Mouse (Mus musculus) stomach, postnatal 0 days (tissue): ENCODE measurements around the gene Hcst. TPM values are rescaled to one million over a fixed set of nuclear protein-coding genes. Genes with fewer than 3 reads are reported as not detected.

Experiments
- ATAC-seq: fragments of 200-750 bp; cut with Nextera tagmentation; 2 replicates; pipeline ENCODE4 v1.8.0; 2017; ENCODE audit not compliant: low FRiP score, low TSS enrichment
- DNase-seq: peaks from one replicate; pipeline ENCODE4 v3.0.0-alpha.2; 2016; ENCODE audit warnings: low spot score
- H3K27ac ChIP-seq: fragments of 300-500 bp; sonication (generic); replicated peaks from 2 replicates; pipeline ENCODE4 v1.5.1; 2014; ENCODE audit warnings: mild to moderate bottlenecking, control low read depth
- H3K27me3 ChIP-seq: fragments of 300-500 bp; sonication (generic); 2 replicates; pipeline ENCODE4 v1.6.1; 2014; ENCODE audit warnings: low read length; ENCODE audit not compliant: control insufficient read depth, insufficient read depth
- H3K36me3 ChIP-seq: fragments of 300-500 bp; sonication (generic); 2 replicates; pipeline ENCODE4 v1.6.1; 2014; ENCODE audit warnings: low read length, mixed read lengths; ENCODE audit not compliant: control insufficient read depth, insufficient read depth
- H3K4me1 ChIP-seq: fragments of 300-500 bp; sonication (generic); replicated peaks from 2 replicates; pipeline ENCODE4 v1.6.1; 2014; ENCODE audit warnings: antibody characterized with exemption; ENCODE audit not compliant: control insufficient read depth, insufficient read depth
- H3K4me2 ChIP-seq: fragments of 300-500 bp; sonication (generic); replicated peaks from 2 replicates; pipeline ENCODE4 v1.6.1; 2014; ENCODE audit warnings: low read depth, mild to moderate bottlenecking, control low read depth, moderate library complexity
- H3K4me3 ChIP-seq: fragments of 300-500 bp; sonication (generic); 2 replicates; pipeline ENCODE4 v1.5.1; 2014; ENCODE audit warnings: low read depth, low read length, control low read depth
- H3K9ac ChIP-seq: fragments of 300-500 bp; sonication (generic); 2 replicates; pipeline ENCODE4 v1.6.1; 2014; ENCODE audit warnings: mild to moderate bottlenecking, low read length, control low read depth, mixed read lengths
- H3K9me3 ChIP-seq: fragments of 300-500 bp; sonication (generic); 2 replicates; pipeline ENCODE4 v1.6.1; 2016; ENCODE audit warnings: low read length; ENCODE audit not compliant: control insufficient read depth
- CTCF ChIP-seq: IDR thresholded peaks from 2 replicates; pipeline ENCODE4 v1.5.1; 2016; ENCODE audit warnings: antibody characterized with exemption, low read depth, mild to moderate bottlenecking, moderate library complexity
- EP300 ChIP-seq: optimal IDR thresholded peaks from 2 replicates; pipeline ENCODE3; 2016; ENCODE audit warnings: antibody characterized with exemption
- WGBS: fragments of 180-500 bp; shearing (Covaris S2); extraction: QIAGEN DNeasy Blood & Tissue Kit; methylation state at CpG from one replicate; pipeline ENCODE4 v1.1.7; 2014; 5-methylcytosine and 5-hydroxymethylcytosine counted together
- polyA plus RNA-seq: library from polyadenylated mRNA; unstranded; fragments of >200 nt; fragmentation: Nextera tagmentation; extraction: Ambion mirVana; gene quantifications from 2 replicates; pipeline ENCODE4 v1.2.1, GENCODE M21; 2015

Hcst gene
- polyA plus RNA-seq, 1 experiment from 2014 or later, result 3.2 TPM

DNA sequence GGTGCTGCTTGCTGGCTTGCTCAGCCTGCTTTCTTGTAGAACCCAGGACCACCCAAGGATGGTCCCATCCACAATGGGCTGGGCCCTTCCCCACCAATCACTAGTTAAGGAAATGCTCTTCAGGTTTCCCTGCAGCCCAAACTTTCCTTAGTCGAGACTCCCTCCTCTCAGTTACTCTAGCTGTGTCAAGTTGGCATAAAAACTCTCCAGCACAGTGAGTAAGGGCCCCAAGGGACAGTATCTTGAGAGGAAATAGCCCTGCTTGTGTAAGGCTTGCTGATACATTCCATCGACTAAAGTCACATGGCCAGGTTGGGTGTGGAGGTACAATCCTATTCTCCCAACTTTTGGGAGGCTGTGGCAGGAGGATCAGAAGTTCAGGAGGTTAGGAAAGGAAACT is 10.5 kb upstream of the Hcst start:
- H3K4me2 ChIP-seq, result no peak overlapping the region
- H3K27me3 ChIP-seq, result no peaks in the 10 kb centered on the region
- WGBS, result 46% methylated on average over 2 of the region's 2 CpGs
- H3K9me3 ChIP-seq, result no peaks in the 10 kb centered on the region
- no peak overlapping the region for H3K27ac ChIP-seq
- H3K36me3 ChIP-seq, result no peaks in the 10 kb centered on the region
- TF ChIP-seq CTCF (no peak), EP300 (no peak)
- no peak for ATAC-seq
- no peak for DNase-seq
- no peaks in the 10 kb centered on the region for H3K4me1 ChIP-seq
- no peak overlapping the region for H3K9ac ChIP-seq
- H3K4me3 ChIP-seq, result no peak overlapping the region

DNA sequence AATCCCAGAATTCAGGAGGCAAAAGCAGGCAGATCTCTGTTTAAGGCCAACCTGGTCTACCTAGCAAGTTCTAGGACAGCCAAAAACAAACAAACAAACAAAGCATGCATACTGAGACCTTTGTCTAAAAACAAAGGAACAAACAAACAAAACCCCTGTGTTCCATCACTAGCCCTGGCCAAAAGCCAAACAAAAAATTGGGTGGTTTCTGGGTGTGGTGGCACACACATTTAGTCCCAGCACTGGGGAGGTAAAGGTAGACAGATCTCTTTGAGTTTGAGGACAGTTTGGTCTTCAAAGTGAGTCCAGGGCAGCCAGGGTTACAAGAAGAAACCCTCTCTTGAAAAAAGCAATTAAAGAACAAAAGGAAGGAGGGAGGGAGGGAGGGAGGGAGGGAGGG is 9.7 kb upstream of the Hcst start:
- Histone ChIP-seq H3K27me3 (no peaks in the 10 kb centered on the region), H3K4me3 (no peak overlapping the region), H3K4me2 (no peak overlapping the region), H3K9me3 (no peaks in the 10 kb centered on the region), H3K36me3 (no peaks in the 10 kb centered on the region), H3K27ac (no peak overlapping the region), H3K9ac (no peak overlapping the region), H3K4me1 (no peaks in the 10 kb centered on the region)
- DNase-seq (no peak), ATAC-seq (no peak)
- TF ChIP-seq EP300, result no peak
- TF ChIP-seq CTCF, result no peak

DNA sequence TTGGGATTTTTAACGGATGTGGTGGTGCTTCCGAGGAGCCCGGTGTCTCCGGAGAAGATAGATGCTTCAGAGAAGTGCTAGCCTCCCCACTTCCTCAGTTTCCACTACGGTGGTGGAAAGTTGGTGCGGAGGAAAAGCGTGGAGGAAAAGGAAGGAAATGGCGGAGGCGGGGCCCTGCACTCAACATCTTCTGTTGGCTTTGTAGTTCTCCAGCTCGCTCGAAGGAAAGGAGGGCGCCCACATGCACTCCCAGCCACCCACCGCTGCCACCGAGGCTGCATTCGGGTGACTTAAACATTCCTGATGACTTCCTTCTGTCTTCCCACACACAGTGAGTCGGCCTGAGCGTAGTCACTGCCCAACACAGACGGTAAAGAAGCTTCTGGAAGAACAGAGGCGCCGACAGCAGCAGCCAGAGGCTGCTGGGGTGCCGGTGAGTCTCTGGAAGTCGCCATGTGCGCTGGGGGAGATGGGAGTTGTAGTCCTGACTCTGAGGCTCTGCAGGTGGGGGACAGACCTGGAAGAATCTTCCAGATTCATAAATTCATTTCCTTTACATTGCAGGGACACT is 3.5 kb upstream of the Hcst start:
- Histone ChIP-seq H3K4me3 (peak overlapping the region; percentile 47), H3K27me3 (no peaks in the 10 kb centered on the region), H3K9ac (peak overlapping the region; percentile 52; the same call in 1 of the 2 replicates), H3K9me3 (no peaks in the 10 kb centered on the region), H3K27ac (no peak overlapping the region; the same call in 1 of the 2 replicates), H3K36me3 (no peaks in the 10 kb centered on the region), H3K4me2 (peak overlapping the region; percentile 89), H3K4me1 (no peaks in the 10 kb centered on the region)
- WGBS, result 31% methylated on average over 23 of the region's 23 CpGs
- ATAC-seq, result no peak
- TF ChIP-seq CTCF (no peak), EP300 (no peak)
- no peak for DNase-seq

DNA sequence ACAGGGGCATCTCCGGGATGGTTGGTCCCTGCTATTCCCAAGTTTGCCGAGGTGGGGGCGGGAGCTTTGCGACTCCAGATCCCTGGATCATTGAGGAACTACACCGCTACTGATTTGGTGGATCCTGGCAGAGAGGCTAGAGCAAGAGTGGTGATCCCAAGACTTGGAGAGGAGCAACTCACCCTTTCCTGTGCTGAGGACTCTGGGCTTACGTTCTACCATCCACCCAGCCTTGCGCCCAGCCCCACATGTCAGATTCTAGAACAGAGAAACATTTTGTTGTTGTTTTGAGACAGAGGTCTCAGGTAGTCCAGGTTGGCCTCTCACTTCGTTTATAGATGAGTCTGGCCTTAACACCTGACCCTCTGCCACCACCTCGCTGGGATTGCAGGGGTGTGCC is 2.9 kb upstream of the Hcst start:
- Histone ChIP-seq H3K4me2 (peak overlapping the region; percentile 89), H3K4me3 (peak overlapping the region; percentile 47), H3K36me3 (no peaks in the 10 kb centered on the region), H3K27me3 (no peaks in the 10 kb centered on the region), H3K27ac (no peak overlapping the region; the same call in 1 of the 2 replicates), H3K4me1 (no peaks in the 10 kb centered on the region), H3K9me3 (no peaks in the 10 kb centered on the region), H3K9ac (peak overlapping the region; percentile 52; the same call in 1 of the 2 replicates)
- WGBS, result 11% methylated on average over 9 of the region's 9 CpGs
- TF ChIP-seq CTCF (no peak), EP300 (no peak)
- ATAC-seq (no peak), DNase-seq (no peak)

DNA sequence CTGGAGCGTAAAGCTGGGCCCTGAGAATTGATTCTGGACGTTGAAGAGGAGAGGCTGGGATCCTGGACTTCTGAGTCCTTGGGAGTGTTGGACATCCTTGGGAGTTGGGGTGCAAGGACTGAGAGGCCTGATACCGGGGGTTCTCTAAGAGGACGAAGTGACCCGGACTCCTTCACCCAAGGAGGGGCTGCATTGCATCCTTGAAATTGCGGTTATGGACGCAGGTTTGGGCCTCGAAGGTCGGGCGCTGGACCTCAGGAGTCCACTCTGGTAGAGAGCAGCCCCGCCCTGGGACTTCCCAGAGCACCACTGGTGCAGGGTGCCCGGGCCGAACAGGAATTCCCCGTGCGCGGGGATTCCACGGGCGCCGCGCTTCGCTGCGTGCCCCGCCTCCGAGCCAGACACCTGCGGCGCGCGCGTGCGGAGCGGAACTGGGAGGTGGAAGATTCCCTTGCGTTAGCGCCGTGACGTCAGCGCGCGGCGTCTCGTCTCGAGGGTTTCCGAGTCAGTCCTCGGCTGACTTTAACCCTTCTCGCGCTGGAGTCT is 2.3 kb upstream of the Hcst start:
- Histone ChIP-seq H3K4me1 (no peaks in the 10 kb centered on the region), H3K27me3 (no peaks in the 10 kb centered on the region), H3K9ac (peak overlapping the region; percentile 52), H3K4me2 (peak overlapping the region; percentile 89), H3K36me3 (no peaks in the 10 kb centered on the region), H3K4me3 (peak overlapping the region; percentile 47), H3K27ac (peak overlapping the region; percentile 53), H3K9me3 (no peaks in the 10 kb centered on the region)
- DNase-seq (peak; percentile 90), ATAC-seq (peak; percentile 88)
- TF ChIP-seq CTCF (no peak), EP300 (no peak)
- WGBS, result under 1% methylated on average over 45 of the region's 45 CpGs

DNA sequence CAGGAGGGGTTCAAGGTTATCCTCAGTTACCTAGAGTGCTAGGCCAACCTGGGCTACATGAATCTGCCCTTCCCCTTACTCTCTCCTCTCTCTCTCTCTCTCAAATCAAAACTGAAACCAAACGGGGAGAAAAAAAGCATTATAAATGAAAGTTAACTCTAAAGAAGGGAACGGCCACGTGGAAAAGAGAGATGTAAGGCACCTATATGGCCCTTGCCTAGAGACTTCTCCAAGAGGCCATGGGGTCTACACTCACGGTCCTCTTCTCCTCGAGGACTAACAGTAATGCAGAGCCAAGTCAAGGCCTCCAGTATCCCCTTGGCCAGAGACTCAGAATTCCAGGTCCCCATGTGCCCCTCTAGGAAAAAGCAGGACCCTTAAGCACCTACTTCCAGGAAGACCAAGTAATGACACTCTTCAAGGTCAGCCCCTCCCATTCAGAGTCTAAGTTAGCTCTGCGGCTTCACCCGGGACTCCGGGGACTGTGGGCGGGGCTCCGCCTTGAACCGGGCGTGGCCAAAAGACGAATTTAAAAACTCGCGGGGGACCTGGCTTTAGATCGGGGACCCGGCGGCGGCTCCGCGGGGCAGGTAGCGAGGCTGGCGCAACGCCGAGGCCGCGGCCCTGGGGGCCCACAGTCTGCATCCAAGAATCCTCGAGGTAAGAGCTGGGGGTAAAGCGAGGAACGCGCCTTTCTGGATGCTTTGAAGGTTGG is 1.7 kb upstream of the Hcst start, which contains the start of gene Nfkbid:
Gene Nfkbid, plus strand, starts transcription at position 558 of the 715 bp plus-strand sequence.
- no peak for TF ChIP-seq EP300
- TF ChIP-seq CTCF, result no peak
- ATAC-seq, result peak; percentile 36; the same call in 1 of the 2 replicates
- Histone ChIP-seq H3K9me3 (no peaks in the 10 kb centered on the region), H3K4me1 (no peaks in the 10 kb centered on the region), H3K9ac (peak within 1 kb of the TSS; percentile 52), H3K4me2 (peak within 1 kb of the TSS; percentile 89), H3K27ac (peak within 1 kb of the TSS; percentile 53), H3K36me3 (no peaks in the 10 kb centered on the region), H3K4me3 (peak within 1 kb of the TSS; percentile 47), H3K27me3 (no peaks in the 10 kb centered on the region)
- peak; percentile 74 for DNase-seq
- WGBS, result 6% methylated on average over 31 of the region's 31 CpGs
